Mouse (Mus musculus) embryonic fibroblast, embryonic 13.5 days (primary cell): ENCODE measurements at regions not wholly inside any gene's neighbourhood (a gene's known extent, or its start where the extent isn't known, plus 50 kb on each side); places are given as distances from the start of the nearest gene placed in this dataset.

Experiments used
- H3K27ac ChIP-seq: 2 replicates; pipeline ENCODE4 v1.5.1; 2012; ENCODE audit warnings: low read length, control low read depth, inconsistent platforms; ENCODE audit not compliant: insufficient read depth
- H3K4me1 ChIP-seq: 2 replicates; pipeline ENCODE4 v1.6.1; 2011; ENCODE audit warnings: low read length; ENCODE audit not compliant: control insufficient read depth, insufficient read depth
- H3K4me3 ChIP-seq: 2 replicates; pipeline ENCODE4 v1.5.1; 2011; ENCODE audit warnings: mild to moderate bottlenecking, control low read depth, low read length; ENCODE audit not compliant: insufficient read depth
- CTCF ChIP-seq: IDR thresholded peaks from 2 replicates; pipeline ENCODE4 v1.5.1; 2011; ENCODE audit warnings: mild to moderate bottlenecking, control low read depth, low read length, moderate library complexity, borderline replicate concordance; ENCODE audit not compliant: insufficient read depth
- POLR2A ChIP-seq: IDR thresholded peaks from 2 replicates; pipeline ENCODE4 v1.6.1; 2011; ENCODE audit warnings: low read depth, mild to moderate bottlenecking, control low read depth, low read length, moderate library complexity

GRCm38 (mm10) chr6:93445124-93445523, 501.8 kb upstream of the Adamts9 start:
- H3K27ac ChIP-seq = no peak overlapping the region
- TF ChIP-seq POLR2A (no peak), CTCF (no peak)
- no peak overlapping the region for H3K4me3 ChIP-seq
- no peaks in the 10 kb centered on the region for H3K4me1 ChIP-seq

- no peak overlapping the region for H3K4me3 ChIP-seq
- no peak overlapping the region for H3K27ac ChIP-seq
- no peaks in the 10 kb centered on the region for H3K4me1 ChIP-seq
- no peak for TF ChIP-seq POLR2A
- TF ChIP-seq CTCF = no peak
These were observed 500.7 kb upstream of the Adamts9 start for GRCm38 (mm10) chr6:93443766-93444557.

GRCm38 (mm10) chr6:93433446-93433845, 490.2 kb upstream of the Adamts9 start:
- Histone ChIP-seq H3K4me3 (no peak overlapping the region), H3K4me1 (no peaks in the 10 kb centered on the region), H3K27ac (no peak overlapping the region)
- TF ChIP-seq POLR2A (no peak), CTCF (no peak)

- Histone ChIP-seq H3K4me3 (no peak overlapping the region), H3K27ac (no peak overlapping the region), H3K4me1 (no peaks in the 10 kb centered on the region; the same call in 1 of the 2 replicates)
- TF ChIP-seq CTCF = no peak
- no peak for TF ChIP-seq POLR2A
These were observed 482.8 kb upstream of the Adamts9 start for GRCm38 (mm10) chr6:93426141-93426540.

- H3K27ac ChIP-seq = no peak overlapping the region
- H3K4me3 ChIP-seq = no peak overlapping the region
- no peak for TF ChIP-seq CTCF
- no peaks in the 10 kb centered on the region; the same call in 1 of the 2 replicates for H3K4me1 ChIP-seq
These were observed 479.6 kb upstream of the Adamts9 start for GRCm38 (mm10) chr6:93422906-93423305.

GRCm38 (mm10) chr6:93422253-93422652, 479.0 kb upstream of the Adamts9 start:
- no peak overlapping the region for H3K4me3 ChIP-seq
- TF ChIP-seq POLR2A (no peak), CTCF (no peak)
- H3K27ac ChIP-seq = peak overlapping the region; percentile 34; the same call in 1 of the 2 replicates
- H3K4me1 ChIP-seq = no peaks in the 10 kb centered on the region; the same call in 1 of the 2 replicates

- TF ChIP-seq POLR2A (no peak), CTCF (no peak)
- Histone ChIP-seq H3K27ac (no peak overlapping the region), H3K4me3 (no peak overlapping the region), H3K4me1 (no peaks in the 10 kb centered on the region; the same call in none of the 2 replicates)
These were observed 474.3 kb upstream of the Adamts9 start for GRCm38 (mm10) chr6:93417625-93418024.

- H3K4me1 ChIP-seq = no peaks in the 10 kb centered on the region; the same call in none of the 2 replicates
- H3K4me3 ChIP-seq = no peak overlapping the region
- no peak overlapping the region for H3K27ac ChIP-seq
- no peak for TF ChIP-seq POLR2A
- TF ChIP-seq CTCF = no peak
These were observed 472.7 kb upstream of the Adamts9 start for GRCm38 (mm10) chr6:93416006-93416405.

GRCm38 (mm10) chr6:93411077-93411452, 467.8 kb upstream of the Adamts9 start:
- TF ChIP-seq CTCF (no peak), POLR2A (no peak)
- no peaks in the 10 kb centered on the region for H3K4me1 ChIP-seq
- no peak overlapping the region for H3K27ac ChIP-seq
- no peak overlapping the region for H3K4me3 ChIP-seq

- no peak overlapping the region for H3K4me3 ChIP-seq
- H3K27ac ChIP-seq = no peak overlapping the region
- no peaks in the 10 kb centered on the region for H3K4me1 ChIP-seq
- TF ChIP-seq POLR2A (no peak), CTCF (no peak)
These were observed 467.3 kb upstream of the Adamts9 start for GRCm38 (mm10) chr6:93410416-93411076.

- TF ChIP-seq POLR2A = no peak
- no peak for TF ChIP-seq CTCF
- no peak overlapping the region for H3K27ac ChIP-seq
- H3K4me1 ChIP-seq = no peaks in the 10 kb centered on the region
- no peak overlapping the region for H3K4me3 ChIP-seq
These were observed 455.3 kb upstream of the Adamts9 start for GRCm38 (mm10) chr6:93398551-93398950.
